Mouse (Mus musculus): ENCODE measurements around the gene Ccr9.
"Not testable (repeated sequence)": the region's sequence is repeated elsewhere in the genome, so short reads cannot be mapped to it uniquely, and the experiment has no call there.

Gene Ccr9

DNA sequence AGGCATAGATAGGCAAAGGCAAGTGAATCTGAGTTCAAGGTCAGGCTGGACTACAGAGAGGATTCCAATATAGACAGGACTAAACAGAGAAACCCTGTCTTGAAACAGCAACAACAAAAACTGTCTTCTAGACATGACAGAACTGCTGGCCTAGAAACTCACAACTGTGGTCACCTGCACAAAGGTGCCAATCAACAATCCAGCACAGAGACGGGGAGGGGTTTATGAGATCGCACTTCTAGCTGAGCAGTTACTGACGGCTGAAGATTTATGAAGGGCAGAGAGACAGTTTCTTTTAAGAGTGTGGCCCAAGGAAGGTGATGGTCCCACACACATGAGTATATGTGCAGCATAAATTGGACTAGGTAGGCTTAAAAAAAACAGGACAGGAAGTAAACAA, 38.1 kb downstream of the Ccr9 start:
- DNase-seq (ENCODE audit: low spot score in 2 of 2): no peak

DNA sequence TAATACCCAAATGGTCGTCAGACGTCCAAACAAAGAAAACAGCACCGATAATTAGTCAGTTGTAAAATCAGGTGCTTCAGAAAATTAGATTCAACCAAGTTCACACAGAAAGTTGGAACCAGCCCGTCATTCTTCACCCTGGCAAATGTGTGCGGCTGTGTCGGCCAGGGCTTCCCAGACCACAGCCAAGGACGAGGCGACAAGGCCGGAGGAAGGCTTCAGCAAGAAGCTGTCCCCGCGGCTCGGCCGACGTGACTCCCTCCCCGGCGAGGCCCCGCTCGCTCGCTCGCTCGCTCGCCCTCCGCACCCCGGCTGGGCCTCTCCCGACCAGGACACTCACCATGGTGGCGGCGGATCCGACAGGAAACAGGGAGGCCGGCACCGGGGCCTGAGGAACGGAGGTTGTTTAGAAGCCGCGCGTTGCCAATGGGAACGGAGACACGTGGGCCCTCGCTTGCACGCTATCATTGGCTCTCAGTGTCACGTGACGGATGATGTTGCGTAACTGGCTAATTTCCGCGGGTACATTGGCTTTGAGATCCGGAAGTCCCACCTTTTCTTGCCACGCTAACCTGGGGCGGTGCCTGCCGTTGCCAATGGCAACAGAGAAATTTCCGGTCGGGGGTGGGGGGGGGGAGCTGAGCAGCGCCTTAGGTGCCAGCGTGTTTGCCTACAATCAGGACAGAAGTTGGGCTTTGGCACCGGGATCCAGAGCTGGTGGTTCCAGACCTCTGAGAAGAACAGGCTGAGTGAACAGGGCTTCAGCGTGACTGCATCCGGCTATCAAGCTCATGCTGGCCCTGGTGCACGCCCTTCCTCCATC, 39.2 kb downstream of the Ccr9 start, which contains the start of gene Lztfl1:
Lztfl1 (minus strand) TSS at position 512 of the 823 bp plus-strand sequence.
- DNase-seq (ENCODE audit: low spot score in 2 of 2): peak; percentile 99

DNA sequence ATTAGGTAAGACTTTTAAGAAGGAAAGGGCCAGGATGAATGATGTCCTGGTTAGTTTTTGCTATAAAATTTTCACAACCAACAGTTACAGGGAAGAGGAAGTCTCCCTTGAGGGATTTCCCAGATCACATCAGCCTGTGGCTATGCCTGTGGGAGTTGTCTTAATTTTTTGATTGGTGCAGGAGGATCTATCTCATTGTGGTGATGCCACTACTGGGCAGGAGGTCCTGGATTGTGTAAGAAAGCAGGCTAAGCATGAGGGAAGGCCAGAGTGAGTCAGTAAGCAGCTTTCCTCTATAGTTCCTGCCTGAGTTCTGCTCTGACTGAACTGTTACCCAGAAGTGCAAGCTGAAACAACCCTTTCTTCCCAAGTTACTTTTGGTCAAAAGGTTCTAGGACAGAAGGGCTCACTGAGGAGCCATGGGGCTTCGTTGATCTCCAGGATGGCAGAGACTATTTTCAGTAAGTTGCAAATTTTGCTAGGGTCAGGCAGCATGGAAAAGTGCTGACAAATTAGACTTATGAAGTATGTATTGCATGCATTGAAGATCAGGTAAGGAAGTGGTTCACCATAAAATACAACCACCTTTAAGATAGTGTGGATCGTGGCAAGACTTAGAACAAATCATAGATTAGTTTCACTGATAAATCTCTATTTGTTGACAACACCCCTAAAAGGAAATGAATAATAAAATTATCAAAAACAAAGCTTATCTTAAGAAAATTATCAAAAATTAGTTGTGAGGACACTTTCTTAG, 44.7 kb downstream of the Ccr9 start:
- DNase-seq (ENCODE audit: low spot score in 2 of 2): no peak

DNA sequence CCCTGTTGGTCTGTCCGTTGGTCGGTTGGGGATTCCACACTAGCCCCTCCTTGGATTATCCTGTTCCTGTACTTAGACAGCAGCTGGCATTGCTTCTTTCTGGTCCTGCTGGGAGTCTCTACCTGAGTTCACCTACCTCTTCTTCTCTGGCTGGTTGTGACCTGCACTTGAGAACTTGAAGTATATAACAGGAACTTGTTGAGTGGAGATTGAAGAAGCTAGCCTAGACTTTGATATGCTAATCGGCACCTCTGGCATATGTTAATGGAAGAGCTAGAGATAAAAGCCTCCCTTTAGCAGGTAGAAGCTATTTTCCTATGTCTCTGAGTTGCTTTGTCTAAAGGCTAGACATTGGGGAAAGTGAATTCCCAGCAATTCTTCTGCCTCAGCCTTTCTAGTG, 53.0 kb downstream of the Ccr9 start:
- DNase-seq (ENCODE audit: low spot score in 2 of 2): no peak

DNA sequence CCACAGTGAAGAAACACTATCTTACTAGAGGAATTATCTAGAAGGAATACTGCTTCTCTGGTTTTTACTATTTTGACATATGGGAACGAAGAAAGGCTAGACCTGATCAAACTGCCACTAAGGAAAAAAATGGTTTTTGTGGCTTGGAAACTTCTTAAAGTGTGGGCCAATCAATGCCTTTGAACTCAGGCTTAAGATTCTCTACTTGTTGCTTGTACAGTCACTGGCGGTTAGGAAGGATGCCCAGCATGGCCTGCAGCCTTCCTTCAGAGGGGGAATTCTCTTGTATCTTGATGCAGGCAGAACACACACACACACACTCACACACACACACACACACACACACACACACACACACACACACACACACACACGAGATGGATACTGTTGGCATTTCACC, 55.9 kb downstream of the Ccr9 start:
- DNase-seq (ENCODE audit: low spot score in 2 of 2): no peak

DNA sequence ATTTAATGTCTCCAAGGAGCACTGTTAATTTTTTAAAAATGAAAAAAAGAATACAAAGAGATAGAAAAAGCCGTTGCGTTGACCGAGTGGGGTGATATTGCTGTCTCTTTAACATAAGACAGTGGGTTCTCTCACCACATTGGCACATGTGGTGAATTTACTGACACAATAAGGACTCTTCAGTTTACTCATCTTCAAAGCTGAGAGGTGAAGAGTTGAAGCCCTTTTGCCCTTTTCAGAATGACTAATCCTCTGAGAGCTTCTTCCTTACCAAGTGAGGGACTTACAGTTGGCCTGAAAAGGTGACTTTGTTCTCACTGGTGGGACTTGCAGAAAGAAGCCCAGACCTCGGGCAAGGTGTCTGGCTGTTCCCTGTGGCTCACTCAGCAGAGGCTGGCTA, 62.6 kb downstream of the Ccr9 start:
- no peak for DNase-seq (ENCODE audit: low spot score in 2 of 2)

DNA sequence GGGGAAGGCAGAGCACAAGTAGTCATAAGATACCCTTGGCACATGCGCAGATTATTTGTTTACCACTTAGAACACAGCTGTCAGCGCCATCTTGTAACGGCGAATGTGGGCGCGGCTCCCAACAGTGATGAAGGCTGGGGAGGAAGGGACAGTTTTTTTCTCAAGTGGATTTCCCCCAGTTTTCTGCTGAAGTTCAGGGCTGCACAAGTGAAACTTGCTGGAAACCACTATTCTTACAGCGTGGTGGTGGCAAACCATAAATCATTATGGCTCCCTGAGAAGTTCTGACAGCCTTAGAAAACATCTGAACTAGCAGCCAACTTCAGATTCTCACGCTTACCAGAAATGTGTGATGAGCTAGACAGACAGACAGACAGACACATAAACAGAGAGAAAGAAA, 71.4 kb downstream of the Ccr9 start:
- DNase-seq (ENCODE audit: low spot score in 2 of 2): not testable (repeated sequence)

DNA sequence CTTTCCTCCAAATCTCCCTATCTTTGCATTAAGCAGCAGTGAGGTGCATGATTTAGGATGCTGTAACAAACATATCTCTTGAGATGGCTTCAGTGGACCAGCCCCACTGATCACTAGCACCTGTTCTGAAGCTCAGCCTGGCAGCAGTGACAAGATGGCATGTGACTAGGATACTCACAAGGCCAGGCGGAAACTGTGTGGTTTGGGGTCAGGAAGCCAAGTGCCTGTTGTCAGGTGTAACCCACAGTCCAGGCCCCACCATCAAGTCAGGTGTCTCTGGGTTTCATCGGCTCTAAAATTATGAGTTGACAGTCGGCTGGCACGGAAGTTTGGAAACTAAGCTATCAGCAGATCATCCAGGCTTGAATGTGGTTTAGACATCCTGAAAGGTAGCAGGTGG, 76.1 kb downstream of the Ccr9 start:
- no peak for DNase-seq (ENCODE audit: low spot score in 2 of 2)

DNA sequence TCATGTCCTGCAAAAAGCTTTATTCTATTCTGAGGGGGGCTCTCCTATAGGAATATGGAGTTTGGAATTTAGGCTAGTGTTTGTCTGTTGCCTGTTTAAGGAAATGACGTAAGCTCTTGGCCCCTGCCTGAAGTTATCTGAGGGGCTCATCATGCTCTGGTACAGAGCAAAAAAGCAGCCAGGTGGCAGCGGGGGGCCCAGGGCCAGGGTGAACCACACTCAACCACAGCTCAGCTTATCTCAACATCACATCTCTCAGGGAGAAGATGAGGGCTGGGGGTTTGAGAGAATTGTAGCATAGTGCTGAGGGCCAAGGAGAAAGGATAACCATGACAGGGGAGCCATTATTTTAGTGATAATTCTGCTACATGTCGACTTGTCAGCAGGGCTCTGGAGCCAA, 78.5 kb downstream of the Ccr9 start:
- DNase-seq (ENCODE audit: low spot score in 2 of 2): no peak

DNA sequence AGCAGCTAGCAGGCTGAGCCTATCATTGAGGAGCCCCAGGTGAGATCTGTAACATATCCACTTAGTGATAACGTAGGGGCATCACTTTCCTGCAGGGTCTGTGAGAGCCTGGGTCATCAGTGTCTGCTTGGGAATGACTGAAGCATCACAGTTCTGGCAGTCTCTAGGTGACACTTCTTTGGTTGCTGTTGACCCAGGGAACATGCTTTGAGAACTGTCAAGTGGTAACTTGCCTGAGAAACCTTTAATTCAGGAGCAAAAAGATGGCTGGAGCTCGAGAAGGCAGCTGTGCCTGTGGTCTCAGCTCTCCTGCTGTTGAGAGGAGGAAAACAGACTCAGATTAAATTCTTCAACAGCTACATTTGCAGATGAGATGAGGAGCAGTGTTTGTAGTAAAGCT, 79.1 kb downstream of the Ccr9 start:
- no peak for DNase-seq (ENCODE audit: low spot score in 2 of 2)

DNA sequence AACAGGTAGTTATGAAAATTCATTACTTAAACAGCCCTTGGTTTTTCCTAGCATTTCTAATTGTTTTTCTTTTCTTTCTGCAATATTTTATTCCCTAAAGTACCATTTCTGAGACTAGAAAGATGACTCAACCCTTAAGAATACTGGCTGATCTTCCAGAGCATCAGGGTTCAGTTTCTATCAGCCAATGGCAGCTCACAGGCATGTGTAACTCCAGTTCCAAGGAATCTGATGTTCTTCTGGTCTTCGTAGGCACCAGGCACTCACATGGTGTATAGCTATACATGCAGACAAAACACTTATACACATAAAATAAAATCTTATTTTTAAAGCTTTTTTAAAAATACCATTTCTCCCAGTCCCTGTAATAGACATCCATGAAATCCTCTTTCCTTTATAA, 79.9 kb downstream of the Ccr9 start:
- no peak for DNase-seq (ENCODE audit: low spot score in 2 of 2)

DNA sequence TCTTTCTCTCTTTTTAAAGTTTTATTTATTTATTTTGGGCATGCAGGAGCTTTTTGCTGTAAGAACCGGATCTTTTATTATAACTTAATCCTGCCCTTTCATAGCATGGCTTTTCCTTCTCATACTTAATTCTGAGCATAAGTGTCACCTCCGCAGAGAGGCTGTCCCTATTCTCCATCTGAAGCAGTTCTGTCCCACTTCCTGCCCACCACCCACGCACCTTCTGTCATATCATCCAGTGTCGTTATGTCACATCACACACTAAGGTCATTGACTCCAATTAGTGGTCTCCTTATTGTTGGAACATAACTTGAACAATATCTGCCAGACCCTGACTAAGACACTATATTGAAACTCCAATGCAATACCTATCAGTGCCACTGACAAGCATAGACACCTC, 80.4 kb downstream of the Ccr9 start:
- DNase-seq (ENCODE audit: low spot score in 2 of 2): no peak

DNA sequence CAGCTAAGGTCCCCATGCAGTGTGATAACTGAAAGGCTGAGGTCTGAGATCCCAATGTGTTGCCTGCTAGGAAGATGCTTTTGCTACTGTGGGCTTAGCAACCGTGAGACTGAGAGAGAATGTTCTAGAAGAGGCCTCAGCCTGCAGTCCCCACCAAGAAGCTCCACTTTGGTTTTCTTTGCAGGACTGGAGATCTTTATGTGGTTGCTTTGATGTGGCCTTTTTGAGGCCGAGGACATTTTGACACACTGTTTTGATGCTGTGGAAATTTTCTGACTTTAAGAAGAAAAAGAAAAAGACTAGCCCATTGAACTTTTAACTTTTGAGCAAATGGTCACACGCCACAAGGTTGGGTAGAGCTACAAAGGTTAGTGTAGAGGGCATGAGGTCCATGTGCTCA, 82.6 kb downstream of the Ccr9 start:
- no peak for DNase-seq (ENCODE audit: low spot score in 2 of 2)

DNA sequence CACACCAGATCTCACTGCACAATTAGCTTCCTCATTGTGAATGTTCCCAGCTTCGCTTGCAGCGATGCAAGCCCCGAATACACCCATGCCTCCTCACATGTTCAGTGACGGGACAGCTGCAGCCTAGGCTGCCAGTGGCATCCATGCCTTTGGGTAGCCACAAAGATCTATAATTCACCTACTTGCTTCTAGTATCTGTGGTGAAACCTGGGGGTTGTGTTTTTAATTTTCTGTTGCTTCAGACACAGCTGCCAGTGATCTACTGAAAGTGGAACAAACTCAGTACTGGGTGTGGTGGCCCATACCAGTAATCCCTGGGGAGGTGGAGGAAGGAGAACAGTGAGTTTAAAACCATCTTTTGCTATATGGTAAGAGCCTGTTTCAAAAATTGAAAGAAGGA, 84.6 kb downstream of the Ccr9 start:
- no peak for DNase-seq (ENCODE audit: low spot score in 2 of 2)

DNA sequence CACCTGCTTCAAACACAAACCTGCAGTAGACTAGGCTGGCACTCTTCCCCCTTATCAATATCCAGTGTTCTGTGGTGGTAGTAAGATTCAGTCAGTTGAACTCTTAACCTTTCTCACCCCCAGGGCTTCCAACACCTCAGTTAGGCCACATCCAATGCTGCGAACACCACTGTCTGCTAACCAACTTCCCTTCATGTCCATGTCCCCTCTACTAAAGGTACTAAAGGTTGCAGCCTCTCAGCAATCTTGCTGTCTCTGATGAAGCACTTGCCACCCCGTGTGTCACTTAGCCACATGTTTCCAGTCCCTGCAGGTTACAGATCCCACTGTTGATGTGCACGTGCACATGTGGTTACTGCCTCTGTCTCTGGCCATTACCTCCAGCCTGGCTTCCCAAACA, 85.5 kb downstream of the Ccr9 start:
- DNase-seq (ENCODE audit: low spot score in 2 of 2): no peak

DNA sequence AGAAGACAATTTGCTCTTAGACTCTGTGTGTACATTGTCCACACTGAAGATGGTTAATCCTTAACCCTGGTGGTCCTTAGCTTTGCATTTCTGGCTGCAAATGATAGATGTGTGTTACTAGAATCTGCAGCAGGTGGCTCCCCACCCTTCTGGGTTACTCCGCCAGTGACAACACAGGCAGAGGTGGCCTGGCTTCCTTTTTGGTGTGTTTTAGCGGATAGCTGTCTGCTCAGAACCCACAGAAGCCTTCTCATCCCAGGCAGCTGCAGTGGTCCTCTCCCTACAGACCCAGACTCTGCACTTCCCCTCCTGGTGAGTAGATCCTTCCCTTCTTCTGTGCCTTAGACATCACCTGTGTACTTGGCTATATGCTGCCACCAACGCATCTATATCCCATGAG, 88.8 kb downstream of the Ccr9 start:
- DNase-seq (ENCODE audit: low spot score in 2 of 2): no peak

DNA sequence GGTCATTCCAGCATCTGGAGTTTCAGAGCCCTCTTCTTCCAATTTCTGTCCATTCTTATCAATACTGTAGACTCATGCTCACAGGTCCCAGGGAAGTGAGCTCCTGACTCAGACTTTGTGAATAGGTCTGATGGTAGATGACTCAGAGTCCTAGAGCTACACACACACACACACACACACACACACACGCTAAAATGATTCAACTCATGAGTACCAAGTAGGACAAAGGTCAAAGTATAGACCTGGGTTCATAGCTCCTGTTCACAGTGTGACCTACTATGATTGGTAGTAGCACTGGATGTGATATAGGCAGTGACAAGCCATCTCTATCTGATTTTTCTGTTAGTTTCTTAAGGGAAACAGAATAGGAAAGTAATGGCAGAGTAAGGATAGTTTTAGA, 90.2 kb downstream of the Ccr9 start:
- no peak for DNase-seq (ENCODE audit: low spot score in 2 of 2)

DNA sequence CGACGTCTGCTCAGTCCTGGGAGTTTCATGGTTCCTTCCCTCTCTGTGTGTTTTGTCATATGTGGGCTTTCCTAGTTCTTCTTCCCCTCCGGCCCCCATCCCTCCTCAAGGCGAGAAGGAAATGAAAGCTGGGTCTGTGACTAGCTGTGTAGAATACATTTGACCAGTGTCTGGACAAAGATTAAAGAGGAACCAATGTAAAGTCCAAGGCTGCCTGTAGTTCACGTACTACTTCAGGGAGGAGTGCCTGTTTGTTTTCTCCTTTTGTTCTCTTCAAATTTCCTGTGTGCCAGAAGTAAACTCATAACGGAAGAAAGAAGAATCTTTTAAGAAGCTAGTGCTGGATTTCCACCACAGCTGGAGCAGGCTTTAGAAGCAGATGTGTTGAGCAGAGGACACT, 91.3 kb downstream of the Ccr9 start:
- DNase-seq (ENCODE audit: low spot score in 2 of 2): no peak

DNA sequence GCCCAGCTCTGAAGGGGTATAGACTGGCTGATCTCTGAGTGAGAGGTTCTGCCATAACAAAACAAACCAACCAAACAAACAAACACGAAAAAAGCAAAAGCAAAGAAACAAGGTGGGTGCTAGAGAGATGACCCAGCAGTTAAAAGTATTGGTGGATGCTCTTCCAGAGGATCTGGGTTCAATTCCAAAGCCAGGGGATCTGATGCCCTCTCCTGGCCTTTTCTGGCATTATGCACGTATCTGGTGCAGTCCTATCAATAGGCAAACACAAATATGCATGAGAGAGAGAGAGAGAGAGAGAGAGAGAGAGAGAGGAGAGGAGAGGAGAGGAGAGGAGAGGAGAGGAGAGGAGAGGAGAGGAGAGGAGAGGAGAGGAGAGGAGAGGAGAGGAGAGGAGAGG, 95.1 kb downstream of the Ccr9 start:
- not testable (repeated sequence) for DNase-seq (ENCODE audit: low spot score in 2 of 2)

DNA sequence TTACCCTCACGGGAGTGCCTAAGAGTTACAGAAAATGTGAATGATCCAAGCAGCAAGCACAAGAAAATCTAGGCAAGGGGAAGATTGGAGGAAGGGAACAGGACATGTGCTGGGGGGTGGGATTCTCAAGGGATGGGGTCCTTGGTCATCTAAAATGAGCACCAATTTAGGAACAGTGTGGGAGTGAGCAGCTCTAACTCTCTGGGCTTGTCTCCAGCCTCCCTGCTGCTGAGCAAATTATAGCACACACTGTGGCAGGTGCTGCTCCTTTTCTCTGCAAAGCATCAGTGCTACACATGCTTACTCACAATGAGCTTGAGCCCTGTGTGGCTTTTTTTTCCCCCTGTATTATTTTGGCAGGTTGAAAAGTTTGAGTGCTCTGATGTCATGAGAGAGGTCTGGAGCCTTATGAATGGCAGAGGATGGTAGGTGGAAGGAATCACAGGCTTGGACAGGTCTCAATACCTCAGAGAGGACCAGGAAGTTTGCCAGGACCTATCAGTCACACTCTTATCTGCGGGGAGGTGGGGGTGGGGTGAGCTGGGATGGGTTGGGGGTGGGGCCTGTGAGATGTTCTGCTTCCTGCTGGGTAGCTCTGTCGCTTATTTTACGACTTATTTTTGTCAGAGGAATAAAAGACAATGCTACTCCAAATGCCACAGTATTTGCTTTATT, 110.8 kb downstream of the Ccr9 start:
- DNase-seq (ENCODE audit: low spot score in 2 of 2): peak; percentile 50 to 72

DNA sequence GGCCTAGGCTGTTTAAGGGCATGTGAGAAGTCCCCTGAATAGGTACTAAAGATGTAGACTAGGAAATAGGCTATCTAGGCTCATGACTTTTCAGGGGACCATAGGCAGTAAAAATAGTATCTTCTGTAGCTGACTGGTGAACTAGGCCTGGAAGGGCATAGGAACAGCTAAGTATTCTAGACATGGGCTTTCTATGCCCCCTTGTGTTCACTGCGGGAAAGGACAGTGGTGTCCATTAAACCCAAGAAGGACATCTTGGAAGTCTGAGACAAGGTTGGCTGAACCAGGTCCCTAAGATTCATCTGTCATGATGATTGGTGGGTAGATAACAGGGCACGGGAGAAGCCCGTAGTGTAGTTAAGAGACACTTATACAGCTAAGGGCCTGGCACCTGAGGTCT, 117.9 kb downstream of the Ccr9 start:
- DNase-seq (ENCODE audit: low spot score in 2 of 2): peak; percentile 50 to 60

DNA sequence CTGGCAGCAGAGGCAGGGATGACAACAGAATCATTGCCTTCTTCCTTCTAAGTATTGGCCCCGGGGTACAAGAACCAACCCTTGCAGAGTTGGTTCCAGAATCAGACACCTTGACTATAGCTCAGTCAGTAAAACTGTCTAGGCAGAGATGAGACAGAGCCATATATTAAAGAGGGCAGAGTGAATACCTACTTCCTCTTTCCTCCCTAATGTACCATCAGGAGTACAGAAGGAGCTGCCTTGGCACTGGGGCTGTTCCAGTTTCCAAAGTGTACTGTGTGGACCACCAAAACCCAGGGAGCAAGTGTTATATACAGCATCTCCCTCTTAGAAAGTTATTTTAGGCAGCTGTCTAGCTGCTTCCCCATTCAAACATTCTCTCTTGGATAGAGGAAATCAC, 123.3 kb downstream of the Ccr9 start:
- DNase-seq (ENCODE audit: low spot score in 2 of 2): no peak

DNA sequence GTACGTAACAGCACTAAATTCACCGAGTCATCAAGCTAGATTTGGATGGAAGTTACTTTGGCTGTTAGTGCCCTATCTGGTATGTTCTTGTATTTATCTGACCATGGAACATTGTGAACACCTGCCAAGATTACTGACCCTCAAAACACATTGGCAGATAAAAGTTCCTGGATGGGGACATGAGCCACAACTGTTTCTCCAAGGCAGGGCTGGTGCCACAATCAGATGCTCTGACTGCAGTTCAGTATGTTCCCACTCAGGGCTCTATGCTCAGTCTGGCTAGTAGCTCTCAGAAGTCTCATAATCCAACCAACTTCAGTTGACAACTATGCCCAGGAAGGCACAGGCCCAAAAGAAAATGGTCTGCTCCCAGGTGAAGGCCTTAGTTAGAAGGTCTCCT, 124.2 kb downstream of the Ccr9 start:
- no peak for DNase-seq (ENCODE audit: low spot score in 2 of 2)

All from right cerebral cortex, postnatal 10 days (tissue).